Mouse (Mus musculus) adrenal gland, postnatal 36 days (tissue): ENCODE data around the gene Rps26. TPM values are rescaled to one million over a fixed set of nuclear protein-coding genes. Genes with fewer than 3 reads are reported as not detected.

Experiments used
- DNase-seq, 2 experiments: peaks; one replicate each; pipeline ENCODE4 v3.0.0; 2021; ENCODE audit warnings: mixed read lengths in 1 of 2
- long read RNA-seq, 2 experiments: library from polyadenylated mRNA; stranded (forward); transcript quantifications; one replicate each; pipeline ENCODE4 v2.0.0; 2021; ENCODE audit warnings: borderline sequencing depth in 2 of 2
- total RNA-seq, 2 experiments: library from RNA; stranded (reverse); gene quantifications; 2 replicates each; pipeline ENCODE4 v1.2.3; 2021

The Rps26 gene
- 100 to 1,000 TPM; 697 to 707 TPM for total RNA-seq
- long read RNA-seq, experiment 1, transcript Rps26-201 (4 exons, 681 nt): major isoform, 565 of 589 reads
- long read RNA-seq, experiment 1, transcript Rps26-202 (3 exons, 596 nt): minor isoform, 10 of 589 reads
- long read RNA-seq, experiment 1, partial matches to known transcripts: 10 of 589 reads
- long read RNA-seq, experiment 1, other reads (novel, unspliced or antisense): 4 of 589 reads
- long read RNA-seq, experiment 2, transcript Rps26-202 (3 exons, 596 nt): minor isoform, 7 of 348 reads
- long read RNA-seq, experiment 2, transcript Rps26-201 (4 exons, 681 nt): major isoform, 324 of 348 reads
- long read RNA-seq, experiment 2, partial matches to known transcripts: 15 of 348 reads
- long read RNA-seq, experiment 2, other reads (novel, unspliced or antisense): 2 of 348 reads

DNA sequence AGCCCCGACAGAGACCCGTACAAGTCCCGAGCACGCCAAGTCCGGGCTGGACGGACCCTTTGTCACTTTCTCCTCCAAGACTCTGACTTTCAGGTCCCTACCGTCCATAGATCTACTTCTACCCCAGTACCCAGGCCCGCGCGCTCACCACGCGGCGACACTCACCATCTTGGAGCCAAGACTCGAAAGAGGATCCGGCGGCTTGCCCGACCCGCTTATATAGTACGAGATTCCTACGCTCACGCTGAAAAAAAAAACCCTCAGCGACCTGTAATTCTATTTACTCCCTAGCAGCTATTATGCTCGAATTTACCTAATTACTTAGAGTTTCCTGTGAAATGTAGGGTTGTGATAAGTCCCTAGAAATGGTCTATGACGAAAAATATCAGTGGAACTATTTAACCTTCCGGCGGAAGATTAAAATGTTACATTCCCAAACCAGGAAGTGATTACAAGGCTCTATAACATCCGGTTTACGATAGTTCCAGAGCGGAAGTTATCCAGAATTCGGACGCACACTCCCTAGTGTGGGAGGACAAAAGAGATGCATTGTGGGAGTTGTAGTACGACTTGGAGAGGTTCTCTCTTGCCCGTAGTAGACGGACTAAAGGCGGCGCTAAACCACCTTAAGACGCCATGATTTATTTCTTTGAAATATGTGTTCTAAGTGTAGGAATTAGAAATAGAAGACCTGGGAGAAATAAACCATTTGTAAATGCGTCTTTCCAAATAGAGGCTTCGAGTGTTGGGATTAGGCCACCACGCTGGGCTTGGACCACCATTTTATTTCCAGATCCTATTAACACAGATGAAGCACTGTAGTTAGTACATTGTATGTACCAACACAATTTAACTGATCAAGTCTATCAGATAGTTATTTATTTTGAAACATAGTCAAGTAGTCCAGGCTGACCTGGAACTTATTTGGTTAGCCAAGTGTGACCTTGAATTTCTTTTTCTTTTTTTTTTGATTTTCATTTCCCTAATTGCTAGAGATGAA is at the start of gene Rps26:
TSS of gene Rps26 (minus strand) at position 437 of the 1,000 bp plus-strand sequence.
- peak; percentile 85 for DNase-seq

DNA sequence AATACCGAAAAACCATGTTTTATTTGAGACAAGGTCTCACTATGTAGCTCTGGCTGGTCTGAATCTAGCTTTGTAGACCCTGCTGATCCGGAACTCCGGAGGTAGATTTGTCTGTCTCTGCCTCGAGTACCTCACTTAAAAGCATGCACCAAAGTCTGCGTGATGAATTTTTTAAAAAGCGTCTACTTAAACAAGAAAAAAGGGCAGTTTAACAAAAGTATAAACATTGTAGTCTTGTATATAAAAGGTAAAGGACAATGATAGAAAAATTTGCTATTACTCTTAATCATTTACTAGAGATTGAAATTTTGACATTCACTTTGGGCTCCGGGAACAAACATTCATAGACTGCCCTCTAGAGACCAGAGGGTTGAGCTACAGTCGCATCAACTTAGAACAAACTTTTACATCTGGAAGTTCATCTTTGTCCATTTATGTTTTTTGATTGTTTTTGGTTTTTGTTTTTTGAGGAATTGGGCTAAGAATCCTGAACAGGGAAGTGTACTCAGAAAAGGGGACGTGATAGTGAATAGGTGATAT is 48.0 kb upstream of the Rps26 start:
- DNase-seq: peak in 1 of 2 experiments; percentile 33

DNA sequence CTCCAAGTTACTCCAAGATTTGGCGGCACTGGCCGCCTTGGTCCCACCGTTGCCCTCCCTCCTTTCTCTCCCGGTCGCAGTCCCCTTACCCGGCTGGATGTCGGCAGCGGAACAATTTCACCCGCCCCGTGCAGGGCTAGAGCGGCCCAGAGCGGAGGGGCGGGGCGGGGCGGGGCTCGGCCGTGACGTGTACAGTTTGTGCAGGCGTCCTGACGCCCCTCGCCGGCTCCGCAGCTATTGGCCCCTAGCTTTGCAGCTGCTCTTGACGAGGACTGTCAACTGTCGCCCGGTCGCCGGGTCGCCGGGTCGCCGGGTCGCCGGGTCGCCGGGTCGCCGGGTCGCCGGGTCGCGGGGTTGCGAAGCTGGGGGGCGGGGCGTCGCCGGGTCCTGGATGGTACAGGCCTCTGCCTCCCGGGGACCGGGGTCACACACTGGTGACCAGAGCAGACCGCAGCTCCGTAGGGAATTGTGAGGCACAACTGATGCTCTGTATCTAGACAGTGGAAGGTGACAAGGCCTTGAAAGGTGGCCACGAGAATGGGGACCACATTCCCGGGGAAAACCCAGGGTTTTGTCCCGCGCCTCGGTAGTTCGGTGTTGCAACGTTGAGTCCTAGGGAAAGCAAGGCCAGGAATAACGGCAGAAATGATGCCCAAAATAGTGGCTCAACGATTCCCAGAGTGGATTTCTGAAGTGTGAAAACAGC is 47.4 kb upstream of the Rps26 start, which contains the start of gene Suox:
TSS of gene Suox (minus strand) at position 311 of the 706 bp plus-strand sequence.
- DNase-seq: peak; percentile 85 to 91

DNA sequence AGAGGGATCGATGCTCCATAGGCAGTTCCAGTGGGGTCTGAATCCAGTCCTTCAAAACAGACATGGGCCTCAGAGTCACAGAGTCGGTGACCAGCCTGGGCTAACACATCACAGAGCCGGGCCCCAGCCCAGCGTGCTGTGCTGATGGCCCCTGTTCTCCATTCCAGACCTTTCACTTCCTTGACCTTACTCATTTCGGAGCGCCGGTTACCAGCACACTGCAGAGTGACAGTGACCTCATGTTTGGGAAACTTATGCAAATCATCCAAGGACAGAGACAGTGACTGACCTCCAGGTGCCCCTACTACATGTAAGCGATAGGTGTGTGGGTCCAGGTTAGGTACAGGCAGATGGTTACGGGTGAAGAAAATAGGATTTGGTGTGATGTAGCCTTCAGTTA is 44.6 kb upstream of the Rps26 start:
- DNase-seq: no peak

DNA sequence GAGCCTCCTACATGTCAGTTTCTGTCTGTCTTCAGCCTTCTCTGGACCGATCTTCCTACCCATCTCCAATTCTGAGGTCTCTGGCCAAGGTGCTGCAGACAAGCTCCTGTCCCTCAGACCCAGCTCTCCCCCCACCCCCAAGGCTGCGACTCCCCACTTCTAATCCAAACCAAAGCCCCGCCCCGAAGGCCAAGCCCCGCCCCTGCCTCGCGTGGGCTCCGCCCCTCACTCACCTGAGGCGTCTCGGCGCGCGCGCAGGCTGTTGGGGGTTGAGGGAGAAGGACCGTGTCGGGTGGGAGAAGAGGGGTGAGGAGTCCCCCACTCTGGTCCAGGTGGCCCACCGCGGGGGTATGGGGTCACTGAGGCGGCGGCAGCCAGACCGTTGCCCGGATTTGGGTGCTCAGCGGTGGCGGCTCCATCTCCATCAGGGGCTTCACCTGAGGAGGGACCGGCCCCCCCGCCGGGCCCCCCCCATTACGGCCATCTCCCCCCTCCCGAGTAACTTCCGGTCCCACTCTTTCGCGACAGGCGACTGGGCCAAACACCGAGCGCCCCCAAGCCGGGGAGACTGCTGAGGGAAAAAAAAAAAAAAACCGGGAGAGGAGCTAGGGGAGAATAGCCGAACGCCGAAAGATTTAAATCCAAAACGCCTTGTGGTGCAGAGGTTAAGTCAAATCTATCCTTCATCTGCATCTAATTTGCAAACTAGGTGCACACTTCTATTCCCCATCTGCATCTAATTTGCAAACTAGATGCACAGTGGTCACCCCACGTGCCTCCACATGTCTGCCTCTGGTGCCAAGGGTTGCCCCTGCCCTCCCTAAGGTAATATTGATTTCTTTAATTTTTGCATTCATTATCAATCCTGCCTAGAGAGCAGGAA is 42.5 kb upstream of the Rps26 start:
- peak; percentile 63 to 71 for DNase-seq

DNA sequence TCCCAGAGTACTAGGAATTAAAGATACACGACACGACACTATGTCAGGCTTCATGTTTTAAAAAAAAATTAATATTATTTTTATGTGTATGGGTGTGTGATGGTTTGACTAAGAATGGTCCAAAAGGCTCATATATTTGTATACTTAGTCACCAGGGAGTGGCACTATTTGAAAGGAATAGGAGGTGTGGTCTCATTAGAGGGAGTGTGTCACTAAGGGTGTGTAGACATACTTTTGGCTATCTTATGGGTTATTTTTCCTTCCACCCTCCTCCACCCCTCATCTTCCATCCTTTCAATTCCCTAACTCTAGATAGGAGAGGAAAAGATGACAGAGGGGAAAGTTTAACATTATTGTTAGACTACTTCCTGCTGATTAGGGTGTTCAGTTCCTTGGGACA is 39.3 kb upstream of the Rps26 start:
- no peak for DNase-seq

DNA sequence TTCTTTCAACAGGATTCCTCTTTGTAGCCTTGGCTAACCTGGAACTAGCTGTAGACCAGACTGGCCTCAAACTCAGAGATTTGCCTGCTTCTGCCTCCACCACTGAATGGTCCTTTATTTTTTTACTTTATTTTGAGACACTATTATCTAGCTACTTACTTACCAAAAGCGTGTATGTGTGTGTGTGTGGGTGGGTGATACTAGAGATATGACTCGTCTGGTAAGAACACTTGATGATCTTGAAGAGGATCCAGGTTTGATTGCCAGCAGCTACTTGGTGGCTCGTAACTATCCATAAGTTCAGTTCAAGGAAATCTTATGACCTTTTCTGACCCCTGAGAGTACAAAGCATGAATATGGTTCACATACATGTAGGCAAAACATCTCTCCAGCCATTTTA is 38.8 kb upstream of the Rps26 start:
- no peak for DNase-seq

DNA sequence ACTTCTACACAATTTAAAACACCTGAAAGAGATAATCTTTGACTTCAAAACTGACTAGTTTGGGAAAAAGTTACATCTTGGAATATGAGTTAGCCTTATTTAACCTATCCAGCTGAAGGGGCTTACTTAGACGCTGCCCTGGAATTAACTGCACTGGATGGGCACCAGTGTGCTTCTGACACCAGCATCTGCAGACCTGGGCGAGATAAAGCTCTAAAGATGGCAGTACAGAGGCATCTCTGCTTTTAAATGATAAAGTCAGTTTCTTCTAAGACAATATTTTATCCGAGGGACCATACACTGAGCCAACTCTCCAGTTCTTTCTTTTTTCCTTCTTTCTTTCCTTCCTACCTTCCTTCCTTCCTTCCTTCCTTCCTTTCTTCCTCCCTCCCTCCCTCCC is 38.3 kb upstream of the Rps26 start:
- no peak for DNase-seq

DNA sequence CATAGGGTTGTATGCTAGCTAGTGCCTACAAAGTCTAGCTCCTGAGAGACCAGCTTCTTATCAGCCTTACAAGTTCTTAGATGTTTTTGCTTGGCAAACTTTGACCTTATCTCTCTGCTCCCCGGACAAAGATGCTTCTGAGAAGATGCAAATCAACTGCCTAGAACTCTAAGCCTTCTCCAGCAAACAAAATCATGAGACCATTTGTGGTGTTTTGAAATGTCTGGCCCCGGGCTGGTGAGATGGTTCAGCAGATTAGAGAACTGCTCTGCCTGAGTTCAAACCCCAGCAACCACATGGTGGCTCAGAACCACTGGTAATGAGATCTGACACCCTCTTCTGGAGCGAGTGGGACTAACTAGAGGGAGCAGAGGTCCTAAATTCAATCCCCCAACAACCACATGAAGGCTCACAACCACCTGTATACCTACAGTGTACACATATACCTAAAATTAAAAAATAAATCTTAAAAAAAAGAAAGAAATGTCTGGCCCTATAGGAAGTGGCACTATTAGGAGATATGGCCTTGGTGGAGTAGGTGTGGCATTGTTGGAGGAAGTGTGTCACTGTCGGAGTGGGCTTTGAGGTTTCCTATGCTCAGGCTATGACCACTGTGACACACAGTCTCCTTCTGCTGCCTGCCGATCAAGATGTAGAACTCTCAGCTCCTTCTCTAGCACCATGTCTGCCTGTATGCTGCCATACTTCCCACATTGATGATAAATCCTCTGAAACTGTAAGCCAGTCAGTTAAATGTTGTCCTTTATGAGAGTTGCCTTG is 37.1 kb upstream of the Rps26 start:
- DNase-seq: no peak

DNA sequence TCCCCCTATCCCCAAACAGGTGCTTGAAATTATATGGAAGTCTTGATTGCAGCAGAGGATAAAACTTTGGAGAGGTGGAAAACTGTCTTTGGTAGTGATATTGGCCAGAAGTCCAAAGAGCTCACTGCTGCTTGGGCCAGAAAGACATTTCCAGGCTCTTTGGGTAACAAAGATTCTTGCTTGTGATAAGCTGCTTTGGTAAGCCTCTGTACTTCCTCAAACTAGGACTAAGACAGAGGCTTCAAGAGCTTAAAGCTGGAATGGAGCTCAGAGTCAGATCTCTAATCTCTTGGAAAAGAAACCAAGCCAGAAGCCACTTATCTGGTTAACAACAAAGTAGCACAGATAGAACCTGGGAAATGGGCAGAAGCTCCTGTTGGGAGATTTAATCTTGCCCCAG is 35.9 kb upstream of the Rps26 start:
- no peak for DNase-seq

DNA sequence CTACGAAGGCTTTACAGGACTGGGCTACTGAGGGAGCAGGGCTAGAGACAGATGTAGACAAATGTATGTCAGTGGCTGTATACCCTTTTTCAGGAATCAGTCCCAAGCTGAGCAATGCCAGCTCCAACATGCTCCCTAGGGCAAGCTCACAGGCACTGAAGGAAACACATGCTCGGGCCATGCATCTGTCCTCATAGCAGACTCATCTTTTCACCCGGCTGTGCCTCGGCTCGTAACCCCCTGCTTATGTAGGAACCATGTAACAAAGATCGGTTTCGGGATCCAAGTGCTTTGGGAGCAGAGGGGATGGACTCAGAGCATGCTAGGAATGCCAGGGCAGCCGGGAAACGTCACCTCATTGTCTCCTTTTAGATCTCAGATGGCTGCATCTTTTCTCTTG is 32.9 kb upstream of the Rps26 start:
- no peak for DNase-seq

DNA sequence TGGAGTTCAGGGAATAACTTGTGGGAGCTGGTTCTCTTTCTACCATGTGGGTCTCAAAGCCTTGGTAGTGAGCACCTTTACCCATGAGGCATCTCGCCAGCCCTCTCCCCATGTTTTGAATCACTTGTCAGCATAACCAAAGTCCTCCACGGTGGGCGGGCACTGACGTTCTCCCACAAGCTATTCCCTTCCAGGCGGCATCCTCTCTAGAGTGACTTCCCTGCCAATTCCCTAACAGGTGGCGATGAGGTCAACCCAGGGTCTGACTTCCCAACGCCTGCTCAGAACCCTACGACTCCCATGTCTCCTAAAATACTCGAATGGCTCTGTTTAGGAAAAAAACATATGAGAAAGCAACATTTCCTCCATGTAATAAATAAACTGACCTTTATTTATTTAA is 31.3 kb upstream of the Rps26 start:
- no peak for DNase-seq

DNA sequence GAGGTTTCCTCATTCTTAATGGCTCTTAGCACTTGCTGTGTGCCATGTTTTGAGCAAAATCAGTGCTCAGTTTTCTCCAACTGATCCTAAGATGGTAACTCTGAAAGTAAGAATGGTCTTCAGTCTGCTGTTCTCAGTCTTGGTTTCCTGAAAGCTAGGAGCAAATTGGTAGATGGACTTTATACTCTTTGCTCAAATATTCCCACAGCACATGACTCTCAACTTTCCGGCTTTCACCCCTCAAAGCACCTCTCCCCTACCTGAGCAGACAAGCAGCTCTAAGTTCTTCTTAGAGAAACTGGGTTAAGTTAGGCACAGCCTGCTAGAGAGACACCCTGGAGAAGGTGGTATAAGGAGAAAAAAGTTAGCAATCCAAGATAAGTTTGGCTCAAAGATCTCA is 30.2 kb upstream of the Rps26 start:
- DNase-seq: no peak

DNA sequence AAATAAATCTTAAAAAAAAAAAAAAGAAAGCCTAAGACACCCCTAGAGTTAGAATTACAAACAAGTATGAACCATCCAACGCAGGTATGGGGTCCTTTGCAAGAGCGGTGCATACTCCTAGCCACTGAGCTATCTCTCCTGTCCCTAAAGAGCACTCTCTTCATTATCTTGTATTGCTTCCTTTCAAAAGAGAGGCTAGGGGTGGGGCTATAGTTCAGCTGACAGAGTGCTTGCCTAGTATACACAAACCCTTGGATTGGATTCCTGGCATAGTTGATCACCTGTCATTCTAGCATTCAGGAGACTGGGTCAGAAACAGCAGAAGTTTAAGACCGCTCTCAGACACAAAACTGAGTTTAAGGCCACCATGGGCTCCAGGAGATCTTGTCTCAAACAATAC is 28.7 kb upstream of the Rps26 start:
- no peak for DNase-seq

DNA sequence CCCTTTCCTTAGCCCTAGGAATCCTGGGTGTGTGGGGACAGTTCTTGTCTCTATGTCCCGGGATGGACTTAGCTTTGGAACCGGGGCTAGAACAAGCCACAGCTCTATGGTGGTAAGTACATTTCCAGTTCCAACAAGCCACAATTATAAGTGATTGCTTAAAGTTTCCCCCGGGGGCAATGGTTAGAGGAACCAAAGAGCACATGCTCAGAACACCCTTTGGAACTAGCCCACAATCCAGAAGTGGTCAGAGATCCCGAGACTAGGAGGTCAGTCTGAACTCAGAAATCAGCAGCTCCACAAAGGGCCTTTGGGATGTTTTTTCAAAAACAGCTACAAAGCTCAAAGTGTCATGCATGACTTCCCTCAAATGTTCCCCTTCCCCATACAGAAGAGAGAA is 27.3 kb upstream of the Rps26 start:
- no peak for DNase-seq

DNA sequence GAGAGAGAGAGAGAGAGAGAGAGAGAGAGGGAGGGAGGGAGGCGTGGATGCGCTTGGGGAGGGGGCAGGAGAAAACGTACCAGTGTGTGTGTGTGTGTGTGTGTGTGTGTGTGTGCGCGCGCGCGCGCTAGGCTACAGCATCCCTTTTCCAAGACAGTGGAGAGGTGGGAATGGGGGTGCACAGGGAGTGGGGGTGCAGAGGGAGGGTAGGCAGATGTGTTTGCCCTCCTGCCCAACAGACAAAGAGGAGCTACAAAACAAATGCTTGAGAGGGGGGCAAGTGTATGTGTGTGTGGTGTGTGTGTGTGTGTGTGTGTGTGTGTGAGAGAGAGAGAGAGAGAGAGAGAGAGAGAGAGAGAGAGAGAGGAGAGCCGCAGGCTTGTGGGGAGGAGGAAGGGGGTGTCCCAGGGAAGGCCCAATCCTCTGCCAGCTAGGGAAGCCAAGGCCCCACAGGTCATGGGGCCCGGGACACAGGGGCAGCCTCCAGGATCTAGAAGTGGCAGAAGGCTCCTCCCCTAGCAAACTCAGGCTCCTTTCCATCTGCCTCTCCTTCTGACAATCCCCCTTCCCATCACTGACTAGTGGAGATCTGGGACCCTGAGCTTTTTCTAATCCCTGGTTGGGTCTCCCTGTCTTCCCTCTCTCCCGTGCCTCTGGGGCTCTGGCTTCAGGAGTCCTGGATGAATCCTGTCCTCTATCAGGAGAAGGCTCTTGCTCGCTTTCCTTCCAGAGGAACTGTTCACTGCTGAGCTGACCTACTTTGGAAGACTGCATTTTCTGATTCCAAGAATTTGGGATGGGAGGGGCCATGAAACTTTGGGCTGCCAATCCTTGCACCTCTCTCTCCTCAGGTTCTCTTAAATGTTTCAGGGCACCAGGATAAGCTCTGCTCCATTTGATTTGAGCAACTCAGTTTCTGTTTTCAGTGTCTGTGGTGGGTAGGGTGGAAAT is 19.9 kb upstream of the Rps26 start:
- peak; percentile 21 to 34 for DNase-seq

DNA sequence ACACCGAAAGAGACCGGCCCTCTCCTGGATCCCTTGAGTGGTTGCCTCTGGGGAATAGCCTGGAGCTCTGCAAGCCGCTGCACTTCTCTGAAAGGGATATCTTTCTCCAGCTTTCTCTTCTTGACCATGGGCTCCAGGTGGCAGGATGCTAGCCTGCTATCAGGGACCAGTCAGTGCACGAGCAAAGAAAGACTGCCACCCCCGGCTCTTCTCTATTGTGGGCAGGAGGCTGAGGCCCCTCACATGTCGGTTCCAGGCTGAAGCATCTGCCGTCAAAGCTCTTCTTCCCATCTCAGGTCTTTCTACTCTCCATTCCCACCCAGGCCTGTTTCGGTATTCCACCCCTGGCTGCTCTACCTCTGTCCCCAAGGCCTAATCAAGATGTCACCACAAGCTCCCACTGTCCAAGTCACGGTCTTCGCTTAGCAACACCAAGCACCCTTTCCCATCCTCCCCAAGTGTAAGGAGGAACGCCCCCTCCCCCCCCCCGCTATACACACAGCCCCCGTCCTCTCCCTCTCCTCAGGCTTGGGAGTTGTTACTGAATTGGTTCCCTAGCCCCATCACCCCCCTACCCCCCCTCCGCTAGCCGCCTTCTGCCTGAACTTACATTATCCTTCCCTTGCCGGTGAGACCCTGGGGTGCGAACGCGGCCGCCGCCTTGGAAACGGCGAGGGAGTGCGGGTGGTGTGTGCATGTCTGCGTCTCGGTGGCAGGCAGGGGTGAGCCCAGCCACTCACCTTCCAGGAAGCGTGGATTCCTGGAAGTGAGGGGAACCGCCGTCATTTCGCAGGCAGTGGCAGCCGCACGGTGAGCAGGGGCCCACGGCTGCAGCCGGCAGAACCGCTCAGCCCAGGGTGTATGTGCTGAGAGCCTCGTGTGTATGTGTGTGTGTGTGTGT is 18.8 kb upstream of the Rps26 start, which contains the start of gene Ikzf4:
TSS of gene Ikzf4 (minus strand) at position 881 of the 901 bp plus-strand sequence.
- DNase-seq: peak; percentile 55 to 58

DNA sequence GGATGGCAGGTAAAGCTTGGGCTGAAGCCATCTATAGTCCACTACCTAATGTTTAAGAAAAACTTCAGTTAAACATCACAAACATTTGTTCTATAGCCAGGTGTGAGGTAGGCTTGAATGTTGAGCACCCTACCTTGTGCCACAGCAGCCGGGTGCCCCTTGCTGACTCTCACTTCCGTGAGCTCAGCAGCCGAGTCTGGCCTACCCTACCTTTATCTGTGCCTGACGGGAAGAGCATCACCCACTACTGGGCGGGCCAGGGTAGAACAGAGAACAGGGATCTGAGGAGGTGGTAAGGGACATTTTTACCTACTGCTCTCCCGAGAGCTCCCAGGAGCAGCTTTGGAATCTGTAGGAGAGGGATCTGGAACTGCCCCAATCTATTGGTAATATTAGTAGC is 16.2 kb upstream of the Rps26 start:
- no peak for DNase-seq
